ENCODE assay signal across 22 mouse cellular contexts in the genomic region with DNA sequence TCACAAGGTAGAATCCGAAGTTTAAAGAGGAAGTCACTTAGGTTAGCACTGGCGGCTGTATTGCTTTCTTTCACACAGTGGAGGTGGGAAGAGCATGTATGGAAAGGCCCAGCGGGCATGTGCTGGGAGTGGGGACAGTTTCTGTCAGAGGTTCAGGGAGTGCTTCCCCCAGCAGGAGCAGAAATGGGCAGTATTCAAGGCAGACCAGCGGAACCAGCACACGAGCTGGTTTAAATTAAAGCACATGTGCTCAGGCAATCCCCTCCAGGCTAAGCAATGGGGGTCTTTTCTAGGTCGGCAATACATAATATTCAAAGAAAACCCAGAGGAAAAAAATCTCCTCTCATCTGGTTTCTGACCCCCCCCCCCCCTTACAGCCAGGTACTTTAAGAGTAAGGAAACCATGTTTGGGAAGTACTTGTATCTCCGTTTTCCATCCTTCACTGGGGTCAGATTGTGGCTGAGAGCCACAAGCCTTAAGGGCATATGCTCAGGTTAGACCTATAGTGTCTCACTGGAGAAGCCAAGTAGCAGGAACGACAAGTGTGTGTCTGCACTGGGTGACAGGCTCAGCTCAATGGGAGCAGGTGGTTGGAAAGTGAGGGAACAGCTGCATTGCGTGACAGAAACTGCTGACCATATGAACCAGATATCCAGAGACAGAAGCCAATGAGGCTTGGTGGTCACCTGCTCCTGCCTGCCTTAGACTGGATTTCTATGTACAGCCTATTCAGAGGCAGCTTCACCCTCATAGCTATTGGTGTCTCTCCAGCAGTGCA.
DNase-seq lines count a peak whose midpoint lies in the region; ATAC-seq lines count a peak whose summit lies in the region.
"Had no signal": no experiment of that assay in that cellular context is flagged by ENCODE, and none has a peak within 500 bp of the region (broad histone marks: within the 10 kb centered on the region; RNA-seq: fewer than 3 reads in every experiment).

No protein-coding gene starts in this region.

- no peak overlapping the region for H3K4me2 ChIP-seq in hindbrain, embryonic 12.5 days (replicated peaks)
- H3K4me2 ChIP-seq in hindbrain, embryonic 16.5 days (ENCODE audit: low read length): no peak overlapping the region
- H3K4me2 ChIP-seq: hindbrain, embryonic 13.5 days; intestine, embryonic 15.5 days; midbrain, embryonic 15.5 days; neural tube, embryonic 15.5 days had no signal

- peaks cover 26% of the 10 kb centered on the region for H3K4me1 ChIP-seq in hindbrain, embryonic 12.5 days
- H3K4me1 ChIP-seq in hindbrain, embryonic 16.5 days (ENCODE audit: control insufficient read depth, insufficient read depth, low read depth, low read length): peaks cover 5% of the 10 kb centered on the region

- H3K9me3 ChIP-seq in hindbrain, embryonic 12.5 days (replicated peaks): no peaks in the 10 kb centered on the region
- no peaks in the 10 kb centered on the region for H3K9me3 ChIP-seq in hindbrain, embryonic 16.5 days (ENCODE audit: control insufficient read depth, low read length)
- H3K9me3 ChIP-seq: heart, embryonic 10.5 days; hindbrain, embryonic 13.5 days; intestine, embryonic 15.5 days; midbrain, embryonic 15.5 days; neural tube, embryonic 15.5 days had no signal

- DNase-seq in embryo, embryonic 10 days (ENCODE audit: low spot score): peak; percentile 25
- DNase-seq in embryo, embryonic 9.5 days (ENCODE audit: extremely low spot score): no peak
- DNase-seq in gastrocnemius, postnatal 25 days: peak; percentile 11
- DNase-seq in skeletal muscle tissue, adult 2 months (ENCODE audit: low read depth, low spot score): peak; percentile 53
- DNase-seq in testis, postnatal 14 days (ENCODE audit: low spot score): no peak
- DNase-seq in lung, adult 18-20 months: no peak
- DNase-seq: adrenal gland, adult 2 months; cerebellum, adult 9-10 months; forebrain, postnatal 0 days; heart, postnatal 10 days; kidney, postnatal 4 days; liver; liver, postnatal 0 days; lung, postnatal 14 days; thymus, postnatal 25 days had no signal

- H3K36me3 ChIP-seq in hindbrain, embryonic 12.5 days: no peaks in the 10 kb centered on the region
- H3K36me3 ChIP-seq in hindbrain, embryonic 16.5 days (ENCODE audit: control insufficient read depth, insufficient read depth, low read length): no peaks in the 10 kb centered on the region
- H3K36me3 ChIP-seq: heart, embryonic 10.5 days; hindbrain, embryonic 13.5 days; intestine, embryonic 15.5 days; midbrain, embryonic 15.5 days; neural tube, embryonic 15.5 days had no signal

- WGBS in hindbrain, embryonic 12.5 days: 50% methylated on average over 9 of the region's 9 CpGs
- 54% methylated on average over 9 of the region's 9 CpGs for WGBS in hindbrain, embryonic 16.5 days

- 0 out of 2 replicates have a peak, but pooled peaks cover 3% of the 10 kb centered on the region for H3K27me3 ChIP-seq in hindbrain, embryonic 12.5 days
- H3K27me3 ChIP-seq in hindbrain, embryonic 16.5 days (replicated peaks; ENCODE audit: control insufficient read depth, insufficient read depth, low read length): no peaks in the 10 kb centered on the region
- H3K27me3 ChIP-seq: hindbrain, embryonic 13.5 days; intestine, embryonic 15.5 days; midbrain, embryonic 15.5 days; neural tube, embryonic 15.5 days had no signal

- no peak overlapping the region for H3K9ac ChIP-seq in hindbrain, embryonic 12.5 days
- H3K9ac ChIP-seq in hindbrain, embryonic 16.5 days (ENCODE audit: low read depth, low read length): no peak overlapping the region
- H3K9ac ChIP-seq: forebrain, postnatal 0 days; hindbrain, embryonic 13.5 days; intestine, embryonic 15.5 days; liver, postnatal 0 days; midbrain, embryonic 15.5 days; neural tube, embryonic 15.5 days had no signal

- H3K27ac ChIP-seq in hindbrain, embryonic 12.5 days: no peak overlapping the region
- no peak overlapping the region for H3K27ac ChIP-seq in hindbrain, embryonic 16.5 days (ENCODE audit: low read depth, low read length)
- H3K27ac ChIP-seq: heart, embryonic 10.5 days; hindbrain, embryonic 13.5 days; intestine, embryonic 15.5 days; midbrain, embryonic 15.5 days; neural tube, embryonic 15.5 days had no signal

- peak; percentile 49; the same call in 1 of the 2 replicates for ATAC-seq in hindbrain, embryonic 12.5 days (ENCODE audit: low FRiP score)
- ATAC-seq in hindbrain, embryonic 16.5 days: no peak
- ATAC-seq: intestine, embryonic 15.5 days; liver, postnatal 0 days; midbrain, embryonic 15.5 days had no signal

- H3K4me3 ChIP-seq in hindbrain, embryonic 12.5 days: no peak overlapping the region
- no peak overlapping the region for H3K4me3 ChIP-seq in hindbrain, embryonic 16.5 days (ENCODE audit: low read length)
- H3K4me3 ChIP-seq: heart, embryonic 10.5 days; hindbrain, embryonic 13.5 days; intestine, embryonic 15.5 days; midbrain, embryonic 15.5 days; neural tube, embryonic 15.5 days had no signal

Comparison
In these comparisons a context has a peak if more than half of its experiments do, and no peak if none do; other contexts are left out.
1. DNase-seq: peak in embryo, embryonic 10 days (single experiment), gastrocnemius, postnatal 25 days (single experiment) and skeletal muscle tissue, adult 2 months (single experiment); none in embryo, embryonic 9.5 days (single experiment), testis, postnatal 14 days (single experiment) and lung, adult 18-20 months (0 of 2).